ENCODE assay signal across 8 mouse cellular contexts in genomic region chr4:138793276-138793675, GRCm38 (mm10). TPM values are rescaled to one million over a fixed set of nuclear protein-coding genes. Genes with fewer than 3 reads are reported as not detected.
A peak's percentile ranks its signal among the peaks of the same experiment; 100 is the strongest.
DNase-seq lines count a peak whose midpoint lies in the region.

No protein-coding gene starts in this region.

- no peak overlapping the region for H3K27ac ChIP-seq in heart, embryonic 10.5 days

- WGBS in heart, embryonic 10.5 days: 56% methylated on average over 2 of the region's 2 CpGs

- no peaks in the 10 kb centered on the region for H3K9me3 ChIP-seq in heart, embryonic 10.5 days

- intact Hi-C loops in heart, postnatal 14 days (cut with DNase I): loop anchor here (2.0 kb wide), 1 partner anchor 44 kb away; no protein-coding TSS in a partner anchor
- intact Hi-C loops in gastrocnemius, postnatal 14 days (cut with DNase I; ENCODE audit: low total_unique reads): loop anchor here (5.0 kb wide), 1 partner anchor 46 kb away; no protein-coding TSS in a partner anchor
- intact Hi-C loops in left cerebral cortex, postnatal 14 days (cut with DNase I): loop anchor here (2.0 to 5.0 kb wide), 2 partner anchors 44 to 346 kb away; no protein-coding TSS in a partner anchor

- DNase-seq in heart, postnatal 14 days: peak; percentile 34 to 59
- DNase-seq in heart, embryonic 10.5 days (ENCODE audit: low spot score): no peak
- peak; percentile 71 for DNase-seq in ES-CJ7 (ENCODE audit: low read depth, low spot score)
- DNase-seq in cerebellum, adult 9-10 months: peak; percentile 8
- DNase-seq in gastrocnemius, postnatal 14 days: peak; percentile 38
- peak; percentile 83 to 85 for DNase-seq in left cerebral cortex, postnatal 14 days (ENCODE audit: low spot score in 2 of 2)
- peak; percentile 41 to 46 for DNase-seq in right cerebral cortex, postnatal 36 days (ENCODE audit: low spot score in 2 of 2)
- no peak for DNase-seq in c-Kit-positive CD71-positive TER-119-positive erythroid progenitor cells, embryonic 14.5 days (ENCODE audit: low spot score)

- H3K4me1 ChIP-seq in heart, embryonic 10.5 days: peaks cover 7% of the 10 kb centered on the region

- H3K36me3 ChIP-seq in heart, embryonic 10.5 days: no peaks in the 10 kb centered on the region

- peaks cover 9% of the 10 kb centered on the region; the same call in 1 of the 2 replicates for H3K27me3 ChIP-seq in heart, embryonic 10.5 days (ENCODE audit: insufficient read depth, poor library complexity, severe bottlenecking)

- H3K4me3 ChIP-seq in heart, embryonic 10.5 days: no peak overlapping the region

RNA-seq across cellular contexts. Expression of gene Pla2g2d, which starts 17.7 kb away (rescaled TPM):
- total RNA-seq in heart, postnatal 14 days (2021): under 1 TPM in 1 of 2 experiments, not detected in 1; 0.17 TPM
- polyA plus RNA-seq in heart, embryonic 10.5 days (2016; fragmentation: Nextera tagmentation; extraction: Ambion mirVana): 0.19 TPM in 1 of 2 replicates, not detected in the other
- not detected for total RNA-seq in gastrocnemius, postnatal 14 days (2021)
- total RNA-seq in left cerebral cortex, postnatal 14 days (2021): under 1 TPM; 0.19 to 0.20 TPM

RNA-seq across cellular contexts. Expression of gene Pla2g2f, which starts 35.9 kb away (rescaled TPM):
- under 1 TPM; 0.20 to 0.36 TPM for total RNA-seq in heart, postnatal 14 days (2021)
- polyA plus RNA-seq in heart, embryonic 10.5 days (2016; fragmentation: Nextera tagmentation; extraction: Ambion mirVana): 0.20 TPM in 1 of 2 replicates, not detected in the other
- not detected for total RNA-seq in gastrocnemius, postnatal 14 days (2021)
- total RNA-seq in left cerebral cortex, postnatal 14 days (2021): under 1 TPM; 0.21 to 0.29 TPM

RNA-seq across cellular contexts. Expression of gene Ubxn10, which starts 56.3 kb away (rescaled TPM):
- 1 to 10 TPM in 1 of 2 experiments, under 1 TPM in 1; 0.93 to 1.7 TPM for total RNA-seq in heart, postnatal 14 days (2021)
- 1.0 and 1.3 TPM in 2 replicates for polyA plus RNA-seq in heart, embryonic 10.5 days (2016; fragmentation: Nextera tagmentation; extraction: Ambion mirVana)
- under 1 TPM; 0.16 to 0.29 TPM for total RNA-seq in gastrocnemius, postnatal 14 days (2021)
- under 1 TPM; 0.88 to 0.99 TPM for total RNA-seq in left cerebral cortex, postnatal 14 days (2021)

Comparison
In these comparisons a context has a peak if more than half of its experiments do, and no peak if none do; other contexts are left out.
1. DNase-seq: peak in heart, postnatal 14 days (2 of 2), ES-CJ7 (single experiment), cerebellum, adult 9-10 months (single experiment), gastrocnemius, postnatal 14 days (single experiment), left cerebral cortex, postnatal 14 days (2 of 2) and right cerebral cortex, postnatal 36 days (2 of 2); none in heart, embryonic 10.5 days (single experiment) and c-Kit-positive CD71-positive TER-119-positive erythroid progenitor cells, embryonic 14.5 days (single experiment).